Mouse (Mus musculus): ENCODE measurements around the gene Cdc42ep5. TPM values are rescaled to one million over a fixed set of nuclear protein-coding genes. Genes with fewer than 3 reads are reported as not detected.

Cdc42ep5 gene
- polyA plus RNA-seq, 1 experiment from 2014 or later: 126 TPM

- Histone ChIP-seq H3K36me3 (ENCODE audit: control insufficient read depth, insufficient read depth) (no peaks in the 10 kb centered on the region), H3K4me1 (replicated peaks; ENCODE audit: control insufficient read depth, insufficient read depth, low read length) (no peaks in the 10 kb centered on the region), H3K4me3 (ENCODE audit: low read depth, low read length) (no peak overlapping the region), H3K27me3 (replicated peaks; ENCODE audit: control insufficient read depth, insufficient read depth, low read length) (peaks cover 2% of the 10 kb centered on the region), H3K27ac (ENCODE audit: low read depth, low read length) (no peak overlapping the region; the same call in 1 of the 2 replicates), H3K9ac (ENCODE audit: low read depth, low read length) (no peak overlapping the region), H3K9me3 (ENCODE audit: control insufficient read depth) (no peaks in the 10 kb centered on the region), H3K4me2 (replicated peaks; ENCODE audit: low read depth) (no peak overlapping the region)
- 32% methylated on average over 5 of the region's 5 CpGs for WGBS
- no peak for TF ChIP-seq CTCF (IDR thresholded peaks at IDR 0.05; ENCODE audit: low read depth)
- ATAC-seq: no peak
These were observed 39.8 kb downstream of the Cdc42ep5 start for GRCm38 (mm10) chr7:4124856-4125255.

- 4% methylated on average over 10 of the region's 10 CpGs for WGBS
- ATAC-seq: peak; percentile 43; the same call in 1 of the 2 replicates
- Histone ChIP-seq H3K36me3 (ENCODE audit: control insufficient read depth, insufficient read depth) (no peaks in the 10 kb centered on the region), H3K9ac (ENCODE audit: low read depth, low read length) (no peak overlapping the region), H3K27me3 (replicated peaks; ENCODE audit: control insufficient read depth, insufficient read depth, low read length) (peaks cover 7% of the 10 kb centered on the region), H3K4me3 (ENCODE audit: low read depth, low read length) (no peak overlapping the region), H3K9me3 (ENCODE audit: control insufficient read depth) (no peaks in the 10 kb centered on the region), H3K4me1 (replicated peaks; ENCODE audit: control insufficient read depth, insufficient read depth, low read length) (no peaks in the 10 kb centered on the region; the same call in 1 of the 2 replicates), H3K27ac (ENCODE audit: low read depth, low read length) (no peak overlapping the region), H3K4me2 (replicated peaks; ENCODE audit: low read depth) (no peak overlapping the region)
- TF ChIP-seq CTCF (IDR thresholded peaks at IDR 0.05; ENCODE audit: low read depth): peak; percentile 52
These were observed 40.3 kb downstream of the Cdc42ep5 start for GRCm38 (mm10) chr7:4124315-4124759.

GRCm38 (mm10) chr7:4123732-4124131 lies 40.9 kb downstream of the Cdc42ep5 start:
- ATAC-seq: no peak
- H3K36me3 ChIP-seq (ENCODE audit: control insufficient read depth, insufficient read depth): no peaks in the 10 kb centered on the region
- H3K27me3 ChIP-seq (replicated peaks; ENCODE audit: control insufficient read depth, insufficient read depth, low read length): peaks cover 12% of the 10 kb centered on the region
- WGBS: 67% methylated on average over 1 of the region's 1 CpGs
- H3K27ac ChIP-seq (ENCODE audit: low read depth, low read length): no peak overlapping the region
- no peak overlapping the region for H3K4me3 ChIP-seq (ENCODE audit: low read depth, low read length)
- H3K9me3 ChIP-seq (ENCODE audit: control insufficient read depth): no peaks in the 10 kb centered on the region
- H3K4me2 ChIP-seq (replicated peaks; ENCODE audit: low read depth): no peak overlapping the region
- no peak overlapping the region for H3K9ac ChIP-seq (ENCODE audit: low read depth, low read length)
- TF ChIP-seq CTCF (IDR thresholded peaks at IDR 0.05; ENCODE audit: low read depth): no peak
- H3K4me1 ChIP-seq (replicated peaks; ENCODE audit: control insufficient read depth, insufficient read depth, low read length): no peaks in the 10 kb centered on the region; the same call in 1 of the 2 replicates

GRCm38 (mm10) chr7:4122783-4123182 lies 41.9 kb downstream of the Cdc42ep5 start:
- Histone ChIP-seq H3K36me3 (ENCODE audit: control insufficient read depth, insufficient read depth) (no peaks in the 10 kb centered on the region), H3K4me2 (replicated peaks; ENCODE audit: low read depth) (no peak overlapping the region), H3K9ac (ENCODE audit: low read depth, low read length) (no peak overlapping the region), H3K4me1 (replicated peaks; ENCODE audit: control insufficient read depth, insufficient read depth, low read length) (no peaks in the 10 kb centered on the region; the same call in 1 of the 2 replicates), H3K4me3 (ENCODE audit: low read depth, low read length) (no peak overlapping the region), H3K9me3 (ENCODE audit: control insufficient read depth) (no peaks in the 10 kb centered on the region), H3K27ac (ENCODE audit: low read depth, low read length) (no peak overlapping the region), H3K27me3 (replicated peaks; ENCODE audit: control insufficient read depth, insufficient read depth, low read length) (peaks cover 12% of the 10 kb centered on the region)
- TF ChIP-seq CTCF (IDR thresholded peaks at IDR 0.05; ENCODE audit: low read depth): no peak
- ATAC-seq: no peak
- 91% methylated on average over 10 of the region's 10 CpGs for WGBS

GRCm38 (mm10) chr7:4122076-4122768 lies 42.4 kb downstream of the Cdc42ep5 start:
- H3K36me3 ChIP-seq (ENCODE audit: control insufficient read depth, insufficient read depth): no peaks in the 10 kb centered on the region
- no peaks in the 10 kb centered on the region for H3K9me3 ChIP-seq (ENCODE audit: control insufficient read depth)
- no peak for TF ChIP-seq CTCF (IDR thresholded peaks at IDR 0.05; ENCODE audit: low read depth)
- H3K4me3 ChIP-seq (ENCODE audit: low read depth, low read length): no peak overlapping the region
- no peak overlapping the region for H3K4me2 ChIP-seq (replicated peaks; ENCODE audit: low read depth)
- H3K9ac ChIP-seq (ENCODE audit: low read depth, low read length): no peak overlapping the region
- no peak overlapping the region for H3K27ac ChIP-seq (ENCODE audit: low read depth, low read length)
- no peak for ATAC-seq
- H3K4me1 ChIP-seq (replicated peaks; ENCODE audit: control insufficient read depth, insufficient read depth, low read length): no peaks in the 10 kb centered on the region; the same call in 1 of the 2 replicates
- 49% methylated on average over 11 of the region's 11 CpGs for WGBS
- H3K27me3 ChIP-seq (replicated peaks; ENCODE audit: control insufficient read depth, insufficient read depth, low read length): peaks cover 12% of the 10 kb centered on the region

- WGBS: 22% methylated on average over 18 of the region's 19 CpGs
- H3K4me3 ChIP-seq (ENCODE audit: low read depth, low read length): 0 out of 2 replicates have a peak overlapping the region, but pooled peaks have one; percentile 27
- no peak overlapping the region for H3K27ac ChIP-seq (ENCODE audit: low read depth, low read length)
- H3K9me3 ChIP-seq (ENCODE audit: control insufficient read depth): no peaks in the 10 kb centered on the region
- no peak for ATAC-seq
- no peaks in the 10 kb centered on the region; the same call in 1 of the 2 replicates for H3K4me1 ChIP-seq (replicated peaks; ENCODE audit: control insufficient read depth, insufficient read depth, low read length)
- peaks cover 12% of the 10 kb centered on the region for H3K27me3 ChIP-seq (replicated peaks; ENCODE audit: control insufficient read depth, insufficient read depth, low read length)
- no peak for TF ChIP-seq CTCF (IDR thresholded peaks at IDR 0.05; ENCODE audit: low read depth)
- H3K36me3 ChIP-seq (ENCODE audit: control insufficient read depth, insufficient read depth): no peaks in the 10 kb centered on the region
- peak overlapping the region; percentile 58; the same call in 1 of the 2 replicates for H3K4me2 ChIP-seq (replicated peaks; ENCODE audit: low read depth)
- H3K9ac ChIP-seq (ENCODE audit: low read depth, low read length): no peak overlapping the region
These were observed 44.4 kb downstream of the Cdc42ep5 start for GRCm38 (mm10) chr7:4119976-4120921.

Data from intestine, postnatal 0 days (tissue).